Mouse (Mus musculus) CH12.LX (cell line): Measurements from ENCODE around the gene Bdkrb2.

Experiments used
- BHLHE40 ChIP-seq: IDR thresholded peaks from 2 replicates; pipeline ENCODE4 v1.6.1; 2011; ENCODE audit warnings: mild to moderate bottlenecking, low read depth, low read length, improper control_type of control experiment
- CTCF ChIP-seq, 2 experiments: IDR thresholded peaks in 1 of 2; conservative IDR thresholded peaks in 1 of 2; 2 replicates each; pipeline ENCODE4 v1.5.1; 2011 to 2012; ENCODE audit warnings: low read depth in 2 of 2, low read length in 2 of 2, improper control_type of control experiment in 1 of 2, inconsistent platforms in 1 of 2, mild to moderate bottlenecking in 1 of 2, moderate library complexity in 1 of 2
- HCFC1 ChIP-seq: IDR thresholded peaks from 2 replicates; pipeline ENCODE4 v1.6.1; 2012; ENCODE audit warnings: low read depth, mild to moderate bottlenecking, inconsistent platforms, low read length, improper control_type of control experiment
- KAT2A ChIP-seq: IDR thresholded peaks from 2 replicates; pipeline ENCODE4 v1.6.1; 2012; ENCODE audit warnings: low read length, improper control_type of control experiment, inconsistent platforms; ENCODE audit not compliant: insufficient replicate concordance
- MAFK ChIP-seq: IDR thresholded peaks from 2 replicates; pipeline ENCODE4 v1.6.1; 2011; ENCODE audit warnings: low read length, improper control_type of control experiment; ENCODE audit not compliant: insufficient replicate concordance
- MAX ChIP-seq: IDR thresholded peaks from 2 replicates; pipeline ENCODE4 v1.6.1; 2011; ENCODE audit warnings: low read length, improper control_type of control experiment
- POLR2A ChIP-seq: IDR thresholded peaks from 2 replicates; pipeline ENCODE4 v1.6.1; 2011; ENCODE audit warnings: low read depth, mild to moderate bottlenecking, improper control_type of control experiment, low read length
- POLR2AphosphoS2 ChIP-seq: IDR thresholded peaks from 2 replicates; pipeline ENCODE4 v1.6.1; 2011; ENCODE audit warnings: low read depth, low read length, improper control_type of control experiment
- RAD21 ChIP-seq: IDR thresholded peaks from 2 replicates; pipeline ENCODE4 v1.6.1; 2011; ENCODE audit warnings: low read depth, mild to moderate bottlenecking, low read length, improper control_type of control experiment, moderate library complexity
- SMC3 ChIP-seq: IDR thresholded peaks from 2 replicates; pipeline ENCODE4 v1.6.1; 2011; ENCODE audit warnings: low read depth, low read length, improper control_type of control experiment
- ZMIZ1 ChIP-seq: IDR thresholded peaks from 2 replicates; pipeline ENCODE4 v1.6.1; 2012; ENCODE audit warnings: low read depth, mild to moderate bottlenecking, inconsistent platforms, low read length, improper control_type of control experiment
- ZNF384 ChIP-seq: IDR thresholded peaks from 2 replicates; pipeline ENCODE4 v1.6.1; 2012; ENCODE audit warnings: low read depth, low read length, improper control_type of control experiment, inconsistent platforms

- TF ChIP-seq MAFK (no peak), CTCF (conservative IDR thresholded peaks at IDR 0.05 in 1 of 2, IDR thresholded peaks at IDR 0.05 in 1 of 2; ENCODE audit: low read depth in 2 of 2, low read length in 2 of 2) (no peak), ZMIZ1 (no peak), POLR2A (no peak), HCFC1 (no peak), ZNF384 (no peak), MAX (no peak), RAD21 (no peak), SMC3 (no peak), POLR2AphosphoS2 (no peak), BHLHE40 (no peak), KAT2A (no peak)
Observed at GRCm38 (mm10) chr12:105562056-105562820, 788 bp upstream of the Bdkrb2 start.
